Mouse (Mus musculus) adrenal gland, postnatal 4 days (tissue): ENCODE measurements around the gene Ndst4. TPM values are rescaled to one million over a fixed set of nuclear protein-coding genes. Genes with fewer than 3 reads are reported as not detected.

Experiments used
- DNase-seq, 2 experiments: peaks; one replicate each; pipeline ENCODE4 v3.0.0; 2021 to 2022; ENCODE audit warnings: low spot score in 2 of 2, mixed read lengths in 2 of 2
- total RNA-seq, 2 experiments: library from RNA; stranded (reverse); gene quantifications; 2 replicates each; pipeline ENCODE4 v1.2.3; 2021

Gene Ndst4
- total RNA-seq, 2 experiments from 2014 or later: 0.22 to 0.71 TPM

DNA sequence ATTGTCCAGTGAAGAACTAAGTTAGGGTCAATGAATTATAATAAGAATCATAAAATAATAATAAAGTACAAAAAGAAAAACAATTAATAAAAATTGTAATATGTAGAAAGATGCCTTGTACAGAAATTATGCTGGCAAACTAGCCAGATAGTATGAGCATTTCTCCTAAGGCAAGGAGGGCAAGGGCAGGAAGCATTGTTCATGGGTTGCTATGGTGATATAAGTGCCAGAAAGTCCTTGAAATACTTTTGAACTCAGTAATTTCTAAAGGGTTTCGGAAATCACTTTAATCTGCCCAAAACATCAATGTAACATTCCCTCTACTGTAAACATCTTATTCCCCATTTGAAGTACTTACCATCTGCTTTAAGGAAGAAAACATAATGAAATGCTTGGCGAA is 319.1 kb downstream of the Ndst4 start:
- no peak for DNase-seq

- DNase-seq: no peak
Measured at GRCm38 (mm10) chr3:125734945-125735344, 331.1 kb downstream of the Ndst4 start.

GRCm38 (mm10) chr3:125744468-125745141 is 340.7 kb downstream of the Ndst4 start:
- DNase-seq: no peak

GRCm38 (mm10) chr3:125745142-125745496 is 341.2 kb downstream of the Ndst4 start:
- no peak for DNase-seq

GRCm38 (mm10) chr3:125746367-125746766 is 342.5 kb downstream of the Ndst4 start:
- no peak for DNase-seq

- DNase-seq: no peak
Measured at GRCm38 (mm10) chr3:125756911-125757310, 353.0 kb downstream of the Ndst4 start.

DNA sequence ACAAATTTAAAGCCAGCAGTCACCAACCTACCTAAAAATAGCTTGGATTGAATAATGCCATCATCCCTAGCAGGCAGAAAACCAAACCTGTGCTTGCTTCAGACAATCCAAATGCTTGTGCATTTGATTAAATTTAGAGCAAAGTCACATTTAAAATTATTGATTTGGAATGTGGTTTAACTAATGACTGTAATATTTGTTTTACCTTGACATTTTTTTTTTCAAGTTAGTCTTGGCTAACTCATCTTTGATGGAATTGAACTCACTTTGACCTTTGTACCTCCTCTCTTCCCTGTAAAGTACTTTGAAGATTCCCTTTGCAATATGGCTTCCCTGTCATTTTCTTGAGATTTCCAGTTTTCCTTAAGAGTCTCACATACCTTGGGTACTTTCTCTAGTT is 356.8 kb downstream of the Ndst4 start:
- no peak for DNase-seq
